ENCODE assay signal across 9 mouse cellular contexts in the genomic region with DNA sequence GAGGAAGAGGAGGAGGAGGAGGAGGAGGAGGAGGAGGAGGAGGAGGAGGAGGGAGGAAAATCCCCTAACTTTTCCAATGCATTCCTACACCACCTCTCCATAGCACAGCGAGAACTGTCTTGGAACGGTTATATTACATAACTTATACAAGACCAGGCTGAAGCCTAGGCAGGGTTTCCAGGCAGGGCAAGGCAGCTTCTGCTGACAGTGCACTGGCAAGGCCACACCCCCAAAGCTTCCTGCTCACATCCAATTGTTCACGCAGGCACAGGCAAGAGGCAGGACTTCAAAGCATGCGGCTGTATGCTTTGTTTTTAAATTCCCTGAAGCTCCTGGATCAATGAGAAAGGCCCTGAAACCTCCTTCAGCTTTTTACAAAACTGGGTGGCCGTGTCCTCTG. TPM values are rescaled to one million over a fixed set of nuclear protein-coding genes. Genes with fewer than 3 reads are reported as not detected.
DNase-seq lines count a peak whose midpoint lies in the region; ATAC-seq and TF ChIP-seq lines count a peak whose summit lies in the region.
"Had no signal": no experiment of that assay in that cellular context is flagged by ENCODE, and none has a peak within 500 bp of the region (broad histone marks: within the 10 kb centered on the region; RNA-seq: fewer than 3 reads in every experiment).

No protein-coding gene starts in this region.

- ATAC-seq in heart, embryonic 12.5 days (ENCODE audit: insufficient number of reproducible peaks, low FRiP score): no peak
- no peak for ATAC-seq in kidney, postnatal 0 days (replicated peaks; ENCODE audit: low FRiP score, low read depth)
- no peak for ATAC-seq in liver, postnatal 0 days

- peak; percentile 97 for DNase-seq in heart, adult 11 months
- DNase-seq in CD8-positive naive resting alpha-beta T cell, adult 2 months (ENCODE audit: low read depth in 2 of 2, low spot score in 2 of 2): peak; percentile 45 to 59
- peak; percentile 50 for DNase-seq in embryonic facial prominence, embryonic 10.5 days (ENCODE audit: low spot score)
- peak; percentile 82 for DNase-seq in kidney, postnatal 0 days (ENCODE audit: low spot score)
- peak; percentile 67 for DNase-seq in retina, postnatal 1 day
- no peak for DNase-seq in liver, postnatal 0 days
- no peak for DNase-seq in left cerebral cortex, adult 8-10 months (ENCODE audit: low spot score in 2 of 2)

- H3K4me2 ChIP-seq in heart, embryonic 12.5 days: no peak overlapping the region
- no peak overlapping the region for H3K4me2 ChIP-seq in kidney, postnatal 0 days (ENCODE audit: low read length)
- no peak overlapping the region for H3K4me2 ChIP-seq in liver, postnatal 0 days (ENCODE audit: low read depth, low read length)
- H3K4me2 ChIP-seq: neural tube, embryonic 12.5 days had no signal

- no peaks in the 10 kb centered on the region for H3K9me3 ChIP-seq in heart, embryonic 12.5 days (replicated peaks)
- H3K9me3 ChIP-seq in embryonic facial prominence, embryonic 10.5 days: no peaks in the 10 kb centered on the region; the same call in 1 of the 2 replicates
- no peaks in the 10 kb centered on the region for H3K9me3 ChIP-seq in kidney, postnatal 0 days (replicated peaks; ENCODE audit: low read length)
- no peaks in the 10 kb centered on the region for H3K9me3 ChIP-seq in liver, postnatal 0 days (ENCODE audit: low read length)
- H3K9me3 ChIP-seq: neural tube, embryonic 12.5 days had no signal

- 33% methylated on average over 5 of the region's 5 CpGs for WGBS in heart, embryonic 12.5 days
- 28% methylated on average over 5 of the region's 5 CpGs for WGBS in embryonic facial prominence, embryonic 10.5 days
- 7% methylated on average over 5 of the region's 5 CpGs for WGBS in kidney, postnatal 0 days
- 22% methylated on average over 5 of the region's 5 CpGs for WGBS in liver, postnatal 0 days (ENCODE audit: insufficient replicate concordance)

- H3K4me1 ChIP-seq in heart, embryonic 12.5 days (replicated peaks): peaks cover 22% of the 10 kb centered on the region
- peaks cover 27% of the 10 kb centered on the region for H3K4me1 ChIP-seq in embryonic facial prominence, embryonic 10.5 days
- no peaks in the 10 kb centered on the region; the same call in 1 of the 2 replicates for H3K4me1 ChIP-seq in kidney, postnatal 0 days (replicated peaks; ENCODE audit: insufficient read depth, low read length)
- no peaks in the 10 kb centered on the region for H3K4me1 ChIP-seq in liver, postnatal 0 days (ENCODE audit: insufficient read depth)

- H3K36me3 ChIP-seq in heart, embryonic 12.5 days: no peaks in the 10 kb centered on the region
- H3K36me3 ChIP-seq in embryonic facial prominence, embryonic 10.5 days (replicated peaks): peaks cover 3% of the 10 kb centered on the region; the same call in 1 of the 2 replicates
- H3K36me3 ChIP-seq in kidney, postnatal 0 days (ENCODE audit: insufficient read depth, low read length): no peaks in the 10 kb centered on the region
- H3K36me3 ChIP-seq in liver, postnatal 0 days (replicated peaks; ENCODE audit: insufficient read depth, low read length): no peaks in the 10 kb centered on the region
- H3K36me3 ChIP-seq: neural tube, embryonic 12.5 days had no signal

- no peak overlapping the region for H3K4me3 ChIP-seq in heart, embryonic 12.5 days
- H3K4me3 ChIP-seq in embryonic facial prominence, embryonic 10.5 days: no peak overlapping the region
- H3K4me3 ChIP-seq in kidney, postnatal 0 days (replicated peaks; ENCODE audit: low read depth, low read length): no peak overlapping the region
- no peak overlapping the region for H3K4me3 ChIP-seq in liver, postnatal 0 days (ENCODE audit: low read depth, low read length)
- H3K4me3 ChIP-seq: neural tube, embryonic 12.5 days had no signal

- TF ChIP-seq EP300 in liver, postnatal 0 days (IDR thresholded peaks at IDR 0.05; ENCODE audit: low read depth): no peak

- no peaks in the 10 kb centered on the region for H3K27me3 ChIP-seq in heart, embryonic 12.5 days (replicated peaks)
- no peaks in the 10 kb centered on the region for H3K27me3 ChIP-seq in embryonic facial prominence, embryonic 10.5 days (replicated peaks; ENCODE audit: low read depth, poor library complexity, severe bottlenecking)
- H3K27me3 ChIP-seq in kidney, postnatal 0 days (ENCODE audit: insufficient read depth, low read length): no peaks in the 10 kb centered on the region
- no peaks in the 10 kb centered on the region for H3K27me3 ChIP-seq in liver, postnatal 0 days (ENCODE audit: insufficient read depth, low read length)
- H3K27me3 ChIP-seq: neural tube, embryonic 12.5 days had no signal

- no peak for TF ChIP-seq CTCF in kidney, postnatal 0 days (IDR thresholded peaks at IDR 0.05; ENCODE audit: low read depth)
- no peak for TF ChIP-seq CTCF in liver, postnatal 0 days (IDR thresholded peaks at IDR 0.05; ENCODE audit: low read depth)

- H3K27ac ChIP-seq in heart, embryonic 12.5 days (ENCODE audit: poor library complexity, severe bottlenecking): no peak overlapping the region
- H3K27ac ChIP-seq in embryonic facial prominence, embryonic 10.5 days (replicated peaks): peak overlapping the region; percentile 48; the same call in 1 of the 2 replicates
- H3K27ac ChIP-seq in kidney, postnatal 0 days: no peak overlapping the region; the same call in 1 of the 2 replicates
- H3K27ac ChIP-seq in liver, postnatal 0 days (ENCODE audit: low read depth): no peak overlapping the region
- H3K27ac ChIP-seq: neural tube, embryonic 12.5 days had no signal

- H3K9ac ChIP-seq in heart, embryonic 12.5 days: no peak overlapping the region
- H3K9ac ChIP-seq in kidney, postnatal 0 days (ENCODE audit: low read depth, low read length): no peak overlapping the region
- no peak overlapping the region for H3K9ac ChIP-seq in liver, postnatal 0 days (replicated peaks)
- H3K9ac ChIP-seq: neural tube, embryonic 12.5 days had no signal

RNA-seq across cellular contexts. Expression of gene Fbxl14, which starts 19.8 kb away (rescaled TPM):
- polyA plus RNA-seq in heart, embryonic 12.5 days (2016; fragmentation: Nextera tagmentation; extraction: Ambion mirVana): 4.0 and 4.1 TPM in 2 replicates
- 3.4 and 3.6 TPM in 2 replicates for polyA plus RNA-seq in embryonic facial prominence, embryonic 10.5 days (2016; fragmentation: Nextera tagmentation; extraction: Ambion mirVana)
- 5.1 and 5.3 TPM in 2 replicates for polyA plus RNA-seq in kidney, postnatal 0 days (2015; fragmentation: Nextera tagmentation; extraction: Ambion mirVana)
- 2.4 and 2.5 TPM in 2 replicates for polyA plus RNA-seq in liver, postnatal 0 days (2015; fragmentation: Nextera tagmentation; extraction: Ambion mirVana)
- total RNA-seq in left cerebral cortex, adult 8-10 months (2022): 10 to 100 TPM; 31.1 to 35.0 (median 32.7) TPM

RNA-seq across cellular contexts. Expression of gene Wnt5b, which starts 44.9 kb away (rescaled TPM):
- polyA plus RNA-seq in heart, embryonic 12.5 days (2016; fragmentation: Nextera tagmentation; extraction: Ambion mirVana): 8.9 and 9.2 TPM in 2 replicates
- 13.2 and 14.2 TPM in 2 replicates for polyA plus RNA-seq in embryonic facial prominence, embryonic 10.5 days (2016; fragmentation: Nextera tagmentation; extraction: Ambion mirVana)
- 11.1 and 12.2 TPM in 2 replicates for polyA plus RNA-seq in kidney, postnatal 0 days (2015; fragmentation: Nextera tagmentation; extraction: Ambion mirVana)
- polyA plus RNA-seq in liver, postnatal 0 days (2015; fragmentation: Nextera tagmentation; extraction: Ambion mirVana): 0.31 and 0.36 TPM in 2 replicates
- total RNA-seq in left cerebral cortex, adult 8-10 months (2022): 1 to 10 TPM; 1.9 to 2.1 (median 2.0) TPM

Comparison
In these comparisons a context has a peak if more than half of its experiments do, and no peak if none do; other contexts are left out.
1. DNase-seq: peak in heart, adult 11 months (single experiment), CD8-positive naive resting alpha-beta T cell, adult 2 months (2 of 2), embryonic facial prominence, embryonic 10.5 days (single experiment), kidney, postnatal 0 days (single experiment) and retina, postnatal 1 day (single experiment); none in liver, postnatal 0 days (single experiment) and left cerebral cortex, adult 8-10 months (0 of 2).